Mouse (Mus musculus) spleen, adult 2 months (tissue): Measurements from ENCODE around the gene Hdac9.

Source experiments
- CTCF ChIP-seq: fragments of 200-500 bp; IDR thresholded peaks from 2 replicates; pipeline ENCODE4 v1.5.1; 2011; ENCODE audit warnings: mild to moderate bottlenecking, inconsistent platforms; ENCODE audit not compliant: insufficient read depth, insufficient read length, insufficient replicate concordance; ENCODE audit errors: extremely low read depth
- POLR2A ChIP-seq: fragments of 200-500 bp; IDR thresholded peaks from 2 replicates; pipeline ENCODE4 v1.6.1; 2011; ENCODE audit warnings: low read depth, low read length, inconsistent platforms

DNA sequence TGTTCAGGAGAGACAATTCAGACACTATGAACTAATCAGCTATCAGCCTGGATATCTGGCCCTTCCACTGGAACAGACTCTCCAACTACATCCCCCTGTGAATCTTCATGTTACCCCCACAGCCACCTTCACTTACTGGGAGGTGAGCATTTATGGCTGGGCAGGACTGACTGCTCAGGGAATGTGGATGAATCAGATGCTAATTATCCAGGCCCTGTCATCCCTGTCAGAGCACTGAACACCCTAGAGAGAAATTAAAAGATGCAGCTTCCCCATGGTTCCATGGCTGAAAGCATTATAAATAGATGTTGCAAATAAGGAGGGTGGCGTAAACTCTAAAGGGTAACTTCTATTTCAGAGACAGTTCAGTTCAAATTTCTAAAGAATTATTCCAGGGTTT, 345.8 kb downstream of the Hdac9 start:
- TF ChIP-seq POLR2A = no peak
- TF ChIP-seq CTCF = no peak
